Mouse (Mus musculus): ENCODE results near the gene Clec9a.

DNA sequence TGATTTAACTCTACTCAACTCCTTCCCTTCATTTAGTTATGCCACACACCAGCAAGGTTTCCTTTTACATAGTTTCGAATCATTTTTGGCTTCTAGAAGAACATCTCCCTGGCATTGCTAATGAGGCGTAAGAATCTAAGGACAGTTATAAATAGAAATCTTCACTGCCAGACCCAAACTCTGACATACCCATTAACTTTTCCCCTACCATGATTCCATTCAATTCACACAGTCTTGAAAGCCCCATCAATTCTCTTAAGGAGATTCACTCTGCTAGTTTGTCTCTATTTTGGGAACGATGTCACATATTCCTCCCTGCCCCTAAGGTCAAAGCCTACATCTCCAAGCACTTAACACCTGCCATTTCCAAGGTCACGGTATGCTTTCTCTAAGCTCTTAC is 23.7 kb upstream of the Clec9a start:
- no peak for TF ChIP-seq MYOG (IDR thresholded peaks at IDR 0.05; ENCODE audit: control insufficient read depth in 1 of 3, insufficient read depth in 1 of 3, insufficient read length in 2 of 3, low read depth in 2 of 3)
- no peak for TF ChIP-seq MAX (IDR thresholded peaks at IDR 0.05; ENCODE audit: low read depth)
- no peak for TF ChIP-seq POLR2A (IDR thresholded peaks at IDR 0.05; ENCODE audit: insufficient read length, low read depth)
- TF ChIP-seq USF1 (IDR thresholded peaks at IDR 0.05; ENCODE audit: low read depth), result no peak
- TF ChIP-seq TCF12 (IDR thresholded peaks at IDR 0.05; ENCODE audit: insufficient read depth, poor library complexity, severe bottlenecking), result no peak
- no peak for TF ChIP-seq CEBPB (IDR thresholded peaks at IDR 0.05; ENCODE audit: insufficient read depth, poor library complexity, severe bottlenecking)
- TF ChIP-seq REST (IDR thresholded peaks at IDR 0.05; ENCODE audit: insufficient read depth, insufficient read length), result no peak

All from myocyte (in vitro differentiated cells).